Mouse (Mus musculus) left cerebral cortex, postnatal 4 days (tissue): ENCODE measurements around the gene Pabpc1l. TPM values are rescaled to one million over a fixed set of nuclear protein-coding genes. Genes with fewer than 3 reads are reported as not detected.

ENCODE experiments used
- DNase-seq: peaks from one replicate; pipeline ENCODE4 v3.0.0-alpha.2; 2022
- intact Hi-C: fragments of 180-260 bp; cut with DNase I; formaldehyde crosslinking; loops from one replicate; pipeline ENCODE4 v1.15.1; 2025
- total RNA-seq, 2 experiments: library from RNA; stranded (reverse); gene quantifications; 2 replicates each; pipeline ENCODE4 v1.2.3; 2021

Pabpc1l gene
- total RNA-seq = 1 to 10 TPM; 2.4 to 3.1 TPM

GRCm38 (mm10) chr2:164025150-164025549, at the start of gene Pabpc1l:
TSS of gene Pabpc1l (plus strand) at chr2:164025450.
- DNase-seq = no peak
- intact Hi-C loops = no loop called here

DNA sequence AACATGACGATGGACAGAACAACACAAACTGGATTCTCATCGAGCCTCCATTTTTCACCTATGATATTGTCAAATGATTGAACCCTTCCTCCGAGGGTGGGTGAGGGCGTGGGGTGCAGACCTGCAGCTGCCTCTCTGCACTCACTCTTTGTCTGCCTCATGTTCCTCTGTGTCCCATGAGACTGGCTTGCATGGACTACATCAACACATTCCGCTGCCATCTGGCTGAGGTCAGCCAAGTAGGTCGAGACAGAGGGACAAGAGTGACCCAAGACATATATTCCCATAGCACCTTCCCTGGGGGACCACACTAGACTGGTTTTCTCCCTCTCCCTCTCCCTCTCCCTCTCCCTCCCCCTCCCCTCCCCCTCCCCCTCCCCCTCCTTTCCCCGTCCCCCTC, 48.8 kb upstream of the Pabpc1l start:
- DNase-seq = no peak
- intact Hi-C loops = no loop called here

DNA sequence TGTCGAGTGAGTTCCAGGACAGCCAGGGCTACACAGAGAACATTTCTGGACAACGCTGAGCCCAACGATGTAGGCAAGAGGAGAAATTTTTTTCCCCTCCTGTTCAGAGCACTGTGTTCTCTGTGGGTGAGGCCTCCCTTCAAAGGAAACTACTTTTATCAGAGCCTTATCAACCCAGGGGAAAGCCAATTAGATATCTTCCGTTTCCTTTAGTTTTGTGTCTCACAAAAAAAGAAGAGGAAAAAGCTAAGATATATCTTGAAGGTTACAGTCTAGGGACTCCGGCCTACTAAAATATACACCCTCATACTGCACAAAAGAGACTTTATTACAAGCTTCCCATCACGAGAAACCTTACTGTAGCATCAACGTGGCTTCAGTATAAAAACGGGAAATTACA, 38.0 kb upstream of the Pabpc1l start:
- DNase-seq = no peak
- intact Hi-C loops = no loop called here

DNA sequence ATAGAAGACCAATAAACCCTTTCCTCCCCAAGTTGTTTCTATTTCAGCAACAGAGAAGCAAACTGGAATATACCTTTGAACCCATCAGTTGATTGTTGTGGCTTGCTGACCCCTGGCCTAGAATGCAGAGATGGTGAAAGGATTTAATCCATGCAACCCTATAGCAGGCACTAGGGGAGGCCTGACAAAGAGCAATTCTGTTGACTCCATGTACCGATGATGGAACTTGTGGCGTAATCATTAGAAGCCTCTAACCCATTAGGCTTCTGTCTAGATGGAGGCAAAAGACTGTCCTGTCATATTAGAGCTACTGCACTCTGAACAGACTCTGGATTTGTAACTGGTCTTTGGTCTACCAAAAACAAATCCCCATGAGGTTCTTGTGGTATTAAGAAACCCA, 32.4 kb upstream of the Pabpc1l start:
- DNase-seq = no peak
- intact Hi-C loops = no loop called here

- intact Hi-C loops = no loop called here
- DNase-seq = no peak
Measured at GRCm38 (mm10) chr2:163994654-163994976, 30.6 kb upstream of the Pabpc1l start, which contains the start of gene Ywhab. TSS of gene Ywhab (plus strand) at chr2:163994960.

GRCm38 (mm10) chr2:163994977-163995862, 30.0 kb upstream of the Pabpc1l start:
- intact Hi-C loops = no loop called here
- peak; percentile 97 for DNase-seq

- intact Hi-C loops = no loop called here
Measured at GRCm38 (mm10) chr2:163996275-163996674, 29.0 kb upstream of the Pabpc1l start.

DNA sequence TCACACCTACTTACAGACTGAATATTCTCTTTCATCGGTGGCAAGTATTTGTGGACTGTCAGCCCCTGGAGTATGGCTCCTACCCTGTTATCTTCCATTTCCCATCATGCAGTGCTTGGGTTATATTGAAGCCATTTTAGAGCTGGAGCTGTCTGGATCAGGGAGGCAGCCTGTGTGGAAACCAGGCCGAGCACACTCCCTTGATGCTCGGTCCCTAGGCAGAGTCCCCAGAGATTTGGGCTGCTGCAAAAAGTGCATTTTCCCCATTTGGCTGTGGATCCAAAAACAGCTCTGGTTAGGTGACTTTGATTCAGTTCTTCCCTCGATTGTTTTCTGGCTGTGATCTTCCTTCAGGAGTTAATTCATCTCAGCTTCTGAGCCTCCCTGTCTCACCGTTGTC, 28.4 kb upstream of the Pabpc1l start:
- no peak for DNase-seq
- intact Hi-C loops = no loop called here

More at GRCm38 (mm10) chr2:163996275-163996674, 29.0 kb upstream of the Pabpc1l start:
- no peak for DNase-seq

- no peak for DNase-seq
Measured at GRCm38 (mm10) chr2:163998981-163999380, 26.3 kb upstream of the Pabpc1l start.

DNA sequence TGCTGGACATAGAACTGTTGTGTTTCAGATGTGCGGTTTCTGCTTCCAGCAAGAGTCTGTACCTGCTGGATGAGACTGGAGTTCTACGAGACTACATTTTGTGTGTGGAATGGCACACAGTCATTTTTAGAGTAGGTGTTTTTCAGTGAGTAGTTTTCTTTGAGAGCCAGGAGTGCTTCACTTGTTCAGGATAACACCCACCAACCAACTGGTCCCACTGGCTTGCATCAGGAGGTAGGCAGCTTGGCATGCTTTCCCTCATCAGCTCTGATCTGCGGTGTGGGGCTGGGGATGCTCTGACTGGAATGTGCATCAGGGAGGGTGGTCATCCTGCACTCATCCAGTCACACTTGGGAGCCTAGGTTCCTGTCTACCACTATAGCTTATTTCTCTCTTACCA, 22.6 kb upstream of the Pabpc1l start:
- no peak for DNase-seq
- intact Hi-C loops = no loop called here

More at GRCm38 (mm10) chr2:163998981-163999380, 26.3 kb upstream of the Pabpc1l start:
- intact Hi-C loops = no loop called here

GRCm38 (mm10) chr2:164004503-164004902, 20.7 kb upstream of the Pabpc1l start:
- intact Hi-C loops = no loop called here
- DNase-seq = no peak

GRCm38 (mm10) chr2:164006932-164007331, 18.3 kb upstream of the Pabpc1l start:
- intact Hi-C loops = no loop called here

GRCm38 (mm10) chr2:164007547-164007946, 17.7 kb upstream of the Pabpc1l start:
- intact Hi-C loops = no loop called here
- no peak for DNase-seq

More at GRCm38 (mm10) chr2:164006932-164007331, 18.3 kb upstream of the Pabpc1l start:
- DNase-seq = no peak

- intact Hi-C loops = no loop called here
- DNase-seq = no peak
Measured at GRCm38 (mm10) chr2:164007987-164008545, 17.2 kb upstream of the Pabpc1l start.

- intact Hi-C loops = no loop called here
- no peak for DNase-seq
Measured at GRCm38 (mm10) chr2:164009227-164009626, 16.0 kb upstream of the Pabpc1l start.

DNA sequence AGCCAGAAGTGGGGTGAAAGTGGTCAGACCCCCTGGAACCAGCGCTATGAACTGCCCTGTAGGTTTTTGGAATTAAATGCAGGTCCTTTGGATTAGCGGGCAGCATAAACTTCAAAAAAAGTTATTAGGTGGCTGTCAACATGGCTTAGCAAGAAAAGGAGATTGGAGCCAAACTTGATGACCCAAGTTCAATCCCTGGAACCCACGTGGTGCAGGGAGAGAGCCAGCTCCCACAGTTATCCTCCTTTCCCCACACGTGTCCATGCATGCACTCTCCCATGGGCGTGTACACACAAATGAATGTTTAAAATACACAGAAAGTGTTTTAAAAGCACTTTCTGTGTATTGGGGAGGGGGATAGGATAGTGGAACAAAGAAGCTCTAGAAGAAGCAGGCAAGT, 14.8 kb upstream of the Pabpc1l start:
- DNase-seq = no peak
- intact Hi-C loops = no loop called here

GRCm38 (mm10) chr2:164010944-164011343, 14.3 kb upstream of the Pabpc1l start:
- intact Hi-C loops = no loop called here

GRCm38 (mm10) chr2:164015304-164015703, 9.9 kb upstream of the Pabpc1l start:
- intact Hi-C loops = no loop called here
- DNase-seq = no peak

More at GRCm38 (mm10) chr2:164010944-164011343, 14.3 kb upstream of the Pabpc1l start:
- no peak for DNase-seq

DNA sequence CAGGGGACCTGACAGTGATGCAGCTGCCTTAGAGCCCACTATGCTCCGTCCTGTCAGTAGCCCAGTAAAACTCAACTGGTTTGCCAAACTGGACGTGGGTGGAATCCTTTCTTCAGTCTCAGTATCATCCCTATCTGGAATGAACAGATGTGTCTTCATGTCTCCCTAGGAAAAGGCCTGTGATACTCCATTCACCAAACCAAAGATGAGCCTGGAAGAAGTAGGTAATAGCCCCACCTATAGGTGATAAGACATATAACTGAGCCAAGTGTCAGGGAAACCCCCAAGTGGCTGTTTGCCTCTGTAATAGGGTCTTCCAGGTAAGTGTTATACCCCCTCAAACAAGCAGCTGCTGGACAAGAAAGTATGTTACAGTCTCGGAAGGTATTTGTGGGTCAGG, 6.3 kb upstream of the Pabpc1l start:
- intact Hi-C loops = no loop called here
- DNase-seq = no peak

DNA sequence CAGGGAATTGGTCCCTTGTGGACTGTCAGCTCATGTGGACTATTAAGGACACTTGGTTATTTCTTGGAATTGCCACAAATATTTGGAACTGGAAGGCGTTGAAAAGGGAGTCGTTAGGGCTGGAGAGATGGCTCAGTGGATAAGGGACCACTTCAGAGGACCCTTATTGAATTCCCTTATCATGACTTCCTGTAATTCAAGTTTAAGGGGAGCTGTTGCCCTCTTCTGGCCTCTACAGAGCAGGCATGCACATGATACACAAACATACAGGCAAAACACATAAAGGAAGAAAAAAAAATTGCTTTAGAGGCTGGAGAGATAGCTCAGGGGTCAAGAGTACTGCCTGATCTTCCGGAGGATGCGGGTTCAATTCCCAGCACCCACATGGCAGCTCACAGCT, 5.3 kb upstream of the Pabpc1l start:
- intact Hi-C loops = no loop called here
- DNase-seq = no peak

- intact Hi-C loops = no loop called here
- no peak for DNase-seq
Measured at GRCm38 (mm10) chr2:164022104-164022503, 3.1 kb upstream of the Pabpc1l start.

DNA sequence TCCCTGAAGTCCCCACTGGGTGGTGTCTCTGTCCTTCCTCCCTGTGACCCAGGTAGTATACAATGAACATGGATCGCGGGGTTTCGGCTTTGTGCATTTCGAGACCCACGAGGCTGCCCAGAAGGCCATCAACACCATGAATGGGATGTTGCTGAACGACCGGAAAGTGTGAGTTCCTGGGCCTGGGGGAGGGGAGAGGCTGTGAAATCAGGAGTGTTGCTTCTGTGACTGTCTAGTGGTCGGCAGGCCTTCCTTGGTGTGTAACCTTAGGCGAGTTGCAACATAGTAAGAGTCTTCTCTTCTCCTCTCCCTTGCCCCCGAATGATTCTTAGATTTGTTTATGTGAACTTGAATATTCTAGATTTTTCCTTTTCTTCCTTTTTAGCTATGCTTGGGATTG, 5.9 kb downstream of the Pabpc1l start:
- intact Hi-C loops = no loop called here
- no peak for DNase-seq
